Mouse (Mus musculus): ENCODE results near the gene Gpt2.

The Gpt2 gene

GRCm38 (mm10) chr8:85528959-85529358, 36.6 kb downstream of the Gpt2 start:
- no peak for DNase-seq (ENCODE audit: low spot score in 2 of 2)

GRCm38 (mm10) chr8:85530717-85531116, 38.3 kb downstream of the Gpt2 start:
- no peak for DNase-seq (ENCODE audit: low spot score in 2 of 2)

GRCm38 (mm10) chr8:85531471-85531870, 39.1 kb downstream of the Gpt2 start:
- DNase-seq (ENCODE audit: low spot score in 2 of 2) = no peak

- DNase-seq (ENCODE audit: low spot score in 2 of 2) = no peak
These were observed 40.5 kb downstream of the Gpt2 start for GRCm38 (mm10) chr8:85532843-85533242.

- no peak for DNase-seq (ENCODE audit: low spot score in 2 of 2)
These were observed 41.1 kb downstream of the Gpt2 start for GRCm38 (mm10) chr8:85533434-85533833.

GRCm38 (mm10) chr8:85534163-85534562, 41.8 kb downstream of the Gpt2 start:
- no peak for DNase-seq (ENCODE audit: low spot score in 2 of 2)

GRCm38 (mm10) chr8:85536332-85536731, 44.0 kb downstream of the Gpt2 start:
- no peak for DNase-seq (ENCODE audit: low spot score in 2 of 2)

- no peak for DNase-seq (ENCODE audit: low spot score in 2 of 2)
These were observed 59.6 kb downstream of the Gpt2 start for GRCm38 (mm10) chr8:85551934-85552333.

GRCm38 (mm10) chr8:85554391-85555180, 62.2 kb downstream of the Gpt2 start:
- DNase-seq (ENCODE audit: low spot score in 2 of 2) = peak in 1 of 2 experiments; percentile 11

GRCm38 (mm10) chr8:85555181-85556145, 63.1 kb downstream of the Gpt2 start, which contains the start of gene Dnaja2:
Gene Dnaja2 (minus strand): TSS chr8:85555344.
- peak; percentile 92 to 94 for DNase-seq (ENCODE audit: low spot score in 2 of 2)

GRCm38 (mm10) chr8:85556986-85557600, 64.7 kb downstream of the Gpt2 start:
- no peak for DNase-seq (ENCODE audit: low spot score in 2 of 2)

GRCm38 (mm10) chr8:85557601-85557986, 65.2 kb downstream of the Gpt2 start:
- DNase-seq (ENCODE audit: low spot score in 2 of 2) = no peak

GRCm38 (mm10) chr8:85559201-85559600, 66.8 kb downstream of the Gpt2 start:
- DNase-seq (ENCODE audit: low spot score in 2 of 2) = no peak

GRCm38 (mm10) chr8:85559966-85560365, 67.6 kb downstream of the Gpt2 start:
- no peak for DNase-seq (ENCODE audit: low spot score in 2 of 2)

GRCm38 (mm10) chr8:85563336-85563735, 71.0 kb downstream of the Gpt2 start:
- no peak for DNase-seq (ENCODE audit: low spot score in 2 of 2)

- no peak for DNase-seq (ENCODE audit: low spot score in 2 of 2)
These were observed 72.8 kb downstream of the Gpt2 start for GRCm38 (mm10) chr8:85565186-85565585.

- no peak for DNase-seq (ENCODE audit: low spot score in 2 of 2)
These were observed 75.4 kb downstream of the Gpt2 start for GRCm38 (mm10) chr8:85567801-85568200.

GRCm38 (mm10) chr8:85570466-85570865, 78.1 kb downstream of the Gpt2 start:
- no peak for DNase-seq (ENCODE audit: low spot score in 2 of 2)

- DNase-seq (ENCODE audit: low spot score in 2 of 2) = no peak
These were observed 81.7 kb downstream of the Gpt2 start for GRCm38 (mm10) chr8:85573972-85574496.

Data from spleen, postnatal 10 days (tissue).